Mouse (Mus musculus): Measurements from ENCODE around the gene Gpr137b.

The Gpr137b gene

GRCm38 (mm10) chr13:13393228-13394095 lies at the start of gene Gpr137b:
Gpr137b (minus strand) TSS chr13:13394014.
- under 1% methylated on average over 62 of the region's 78 CpGs for WGBS

- WGBS, result 5% methylated on average over 19 of the region's 28 CpGs
Observed at GRCm38 (mm10) chr13:13438112-13438953, 44.5 kb upstream of the Gpr137b start.

GRCm38 (mm10) chr13:13437460-13438015 lies 43.7 kb upstream of the Gpr137b start, which contains the start of gene Nid1:
Nid1 (plus strand) TSS chr13:13437551.
- 1% methylated on average over 29 of the region's 39 CpGs for WGBS

GRCm38 (mm10) chr13:13436161-13436560 lies 42.3 kb upstream of the Gpr137b start:
- WGBS, result 65% methylated on average over 5 of the region's 7 CpGs

GRCm38 (mm10) chr13:13423301-13423700 lies 29.5 kb upstream of the Gpr137b start:
- WGBS, result 86% methylated on average over 3 of the region's 5 CpGs

- WGBS, result 95% methylated on average over 6 of the region's 12 CpGs
Observed at GRCm38 (mm10) chr13:13418859-13419258, 25.0 kb upstream of the Gpr137b start.

- 73% methylated on average over 2 of the region's 4 CpGs for WGBS
Observed at GRCm38 (mm10) chr13:13416007-13416337, 22.2 kb upstream of the Gpr137b start.

- WGBS, result 34% methylated on average over 23 of the region's 23 CpGs
Observed at GRCm38 (mm10) chr13:13415120-13416006, 21.5 kb upstream of the Gpr137b start.

GRCm38 (mm10) chr13:13414206-13414605 lies 20.4 kb upstream of the Gpr137b start:
- WGBS, result 85% methylated on average over 3 of the region's 3 CpGs

GRCm38 (mm10) chr13:13405511-13405910 lies 11.7 kb upstream of the Gpr137b start:
- no CpG with 5 or more reads among the region's 6 CpGs for WGBS

GRCm38 (mm10) chr13:13404517-13405155 lies 10.8 kb upstream of the Gpr137b start:
- 87% methylated on average over 6 of the region's 6 CpGs for WGBS

- 68% methylated on average over 6 of the region's 6 CpGs for WGBS
Observed at GRCm38 (mm10) chr13:13403839-13404238, 10.0 kb upstream of the Gpr137b start.

- WGBS, result 96% methylated on average over 3 of the region's 3 CpGs
Observed at GRCm38 (mm10) chr13:13403366-13403765, 9.6 kb upstream of the Gpr137b start.

- WGBS, result 87% methylated on average over 5 of the region's 5 CpGs
Observed at GRCm38 (mm10) chr13:13402818-13403217, 9.0 kb upstream of the Gpr137b start.

GRCm38 (mm10) chr13:13400851-13401250 lies 7.0 kb upstream of the Gpr137b start:
- 86% methylated on average over 3 of the region's 3 CpGs for WGBS

- WGBS, result under 1% methylated on average over 15 of the region's 15 CpGs
Observed at GRCm38 (mm10) chr13:13394096-13394395, 232 bp upstream of the Gpr137b start.

- 80% methylated on average over 1 of the region's 7 CpGs for WGBS
Observed at GRCm38 (mm10) chr13:13378168-13378859, 15.5 kb downstream of the Gpr137b start.

- WGBS, result 93% methylated on average over 5 of the region's 5 CpGs
Observed at GRCm38 (mm10) chr13:13377180-13377579, 16.6 kb downstream of the Gpr137b start.

GRCm38 (mm10) chr13:13373965-13374364 lies 19.8 kb downstream of the Gpr137b start:
- 97% methylated on average over 6 of the region's 6 CpGs for WGBS

GRCm38 (mm10) chr13:13371436-13371835 lies 22.4 kb downstream of the Gpr137b start:
- whole genome bisulfite sequencing, result 92% methylated on average over 7 of the region's 7 CpGs

Measured in cerebral cortex, adult 2 months (tissue).